Mouse (Mus musculus) liver, embryonic 14.5 days (tissue): ENCODE data around the gene A830031A19Rik.

ENCODE experiments used
- CTCF ChIP-seq: IDR thresholded peaks from 2 replicates; pipeline ENCODE4 v1.5.1; 2016; ENCODE audit warnings: antibody characterized with exemption, low read depth, control low read depth
- EP300 ChIP-seq: IDR thresholded peaks from 2 replicates; pipeline ENCODE4 v1.6.1; 2016; ENCODE audit warnings: antibody characterized with exemption, low read depth

DNA sequence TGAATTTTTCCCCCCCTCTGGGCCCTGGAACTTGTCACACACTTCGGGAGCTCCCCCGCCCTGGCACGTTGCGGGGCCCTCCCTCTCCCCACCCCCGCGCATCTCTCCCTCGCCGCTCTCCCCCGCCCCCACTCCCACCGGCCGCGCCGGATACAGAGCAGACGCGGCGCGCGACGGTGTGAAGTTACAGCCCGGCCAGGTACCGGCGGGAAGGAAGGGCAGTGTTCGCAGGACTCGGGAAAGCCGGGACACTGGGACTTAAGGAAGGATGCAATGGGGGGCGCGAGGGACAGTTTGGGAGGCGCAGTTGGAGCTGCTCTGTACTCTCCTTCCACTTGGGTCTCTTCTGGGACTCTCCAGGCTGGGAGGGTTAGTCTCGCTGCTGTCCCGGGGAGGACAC is 5.7 kb upstream of the A830031A19Rik start:
- no peak for TF ChIP-seq CTCF
- TF ChIP-seq EP300, result no peak
